In the genomic region with DNA sequence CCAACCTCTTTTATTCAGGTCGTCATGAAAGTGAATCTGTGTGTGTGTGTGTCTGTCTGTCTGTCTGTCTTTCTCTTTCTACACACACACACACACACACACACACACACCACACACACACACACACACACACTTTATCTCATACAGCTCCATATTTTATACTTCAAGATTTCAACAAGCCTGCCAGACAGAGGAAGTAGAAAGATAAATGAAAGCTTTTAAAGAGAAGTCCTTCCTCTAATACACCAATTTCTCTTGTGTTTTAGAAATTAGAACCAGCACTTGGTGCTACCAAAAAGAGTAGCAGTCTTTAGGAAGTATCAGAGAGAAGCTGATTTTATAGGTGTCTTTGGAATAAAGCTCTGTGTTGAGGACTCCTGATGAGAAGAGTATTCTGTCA, we compare ENCODE assay signal across 17 mouse cellular contexts. TPM values are rescaled to one million over a fixed set of nuclear protein-coding genes. Genes with fewer than 3 reads are reported as not detected.
DNase-seq lines count a peak whose midpoint lies in the region; ATAC-seq lines count a peak whose summit lies in the region.
"Had no signal": no experiment of that assay in that cellular context is flagged by ENCODE, and none has a peak within 500 bp of the region (broad histone marks: within the 10 kb centered on the region; RNA-seq: fewer than 3 reads in every experiment).

No protein-coding gene starts in this region.

- no peak for DNase-seq in heart, adult 11 months
- no peak for DNase-seq in limb, embryonic 10.5 days (ENCODE audit: low spot score)
- peak; percentile 59 for DNase-seq in MEL-GATA-1-ER (ENCODE audit: extremely low read depth, low read depth)
- DNase-seq in ovary, adult 18-20 months (ENCODE audit: low spot score), result no peak
- no peak for DNase-seq in neural tube, embryonic 10.5 days (ENCODE audit: extremely low spot score, low spot score)
- DNase-seq: cerebellum, postnatal 10 days; gastrocnemius, postnatal 10 days; kidney, adult 11 months; kidney, postnatal 10 days; midbrain, embryonic 14.5 days; right cerebral cortex, postnatal 14 days; thymus, adult 18-20 months had no signal

- H3K9ac ChIP-seq in heart, embryonic 11.5 days (ENCODE audit: low read depth, low read length), result no peak overlapping the region
- H3K9ac ChIP-seq in limb, embryonic 13.5 days, result no peak overlapping the region
- H3K9ac ChIP-seq in liver, embryonic 15.5 days, result no peak overlapping the region
- H3K9ac ChIP-seq: hindbrain, embryonic 13.5 days had no signal

- H3K4me2 ChIP-seq in heart, embryonic 11.5 days, result peak overlapping the region; percentile 47
- no peak overlapping the region for H3K4me2 ChIP-seq in limb, embryonic 13.5 days (replicated peaks)
- H3K4me2 ChIP-seq in liver, embryonic 15.5 days, result peak overlapping the region; percentile 39
- H3K4me2 ChIP-seq: hindbrain, embryonic 13.5 days had no signal

- no peaks in the 10 kb centered on the region for H3K36me3 ChIP-seq in heart, embryonic 11.5 days (ENCODE audit: control insufficient read depth, insufficient read depth, low read length)
- 0 out of 2 replicates have a peak, but pooled peaks cover 2% of the 10 kb centered on the region for H3K36me3 ChIP-seq in limb, embryonic 13.5 days
- no peaks in the 10 kb centered on the region for H3K36me3 ChIP-seq in limb, embryonic 10.5 days
- no peaks in the 10 kb centered on the region for H3K36me3 ChIP-seq in liver, embryonic 15.5 days (replicated peaks)
- H3K36me3 ChIP-seq: hindbrain, embryonic 13.5 days had no signal

- no peaks in the 10 kb centered on the region for H3K27me3 ChIP-seq in heart, embryonic 11.5 days (ENCODE audit: control insufficient read depth, insufficient read depth, low read length)
- H3K27me3 ChIP-seq in limb, embryonic 13.5 days, result no peaks in the 10 kb centered on the region
- H3K27me3 ChIP-seq in limb, embryonic 10.5 days (ENCODE audit: low read depth, poor library complexity, severe bottlenecking), result no peaks in the 10 kb centered on the region
- no peaks in the 10 kb centered on the region for H3K27me3 ChIP-seq in liver, embryonic 15.5 days
- H3K27me3 ChIP-seq: hindbrain, embryonic 13.5 days had no signal

- 0 out of 2 replicates have a peak overlapping the region, but pooled peaks have one; percentile 32 for H3K27ac ChIP-seq in heart, embryonic 11.5 days (ENCODE audit: low read depth, low read length)
- H3K27ac ChIP-seq in limb, embryonic 13.5 days, result peak overlapping the region; percentile 45; the same call in 1 of the 2 replicates
- H3K27ac ChIP-seq in limb, embryonic 10.5 days, result no peak overlapping the region
- peak overlapping the region; percentile 71 for H3K27ac ChIP-seq in liver, embryonic 15.5 days (replicated peaks)
- H3K27ac ChIP-seq: hindbrain, embryonic 13.5 days; macrophage had no signal

- no peak for ATAC-seq in heart, embryonic 11.5 days (replicated peaks; ENCODE audit: insufficient number of reproducible peaks, low FRiP score, low TSS enrichment)
- ATAC-seq in limb, embryonic 13.5 days (ENCODE audit: low FRiP score, low read depth), result no peak
- ATAC-seq in liver, embryonic 15.5 days (ENCODE audit: insufficient read depth), result no peak

- WGBS in heart, embryonic 11.5 days (ENCODE audit: insufficient replicate concordance), result 13% methylated on average over 1 of the region's 1 CpGs
- WGBS in limb, embryonic 13.5 days, result 15% methylated on average over 1 of the region's 1 CpGs
- 86% methylated on average over 1 of the region's 1 CpGs for WGBS in limb, embryonic 10.5 days
- 17% methylated on average over 1 of the region's 1 CpGs for WGBS in liver, embryonic 15.5 days (ENCODE audit: insufficient replicate concordance)

- no peaks in the 10 kb centered on the region for H3K9me3 ChIP-seq in heart, embryonic 11.5 days (replicated peaks; ENCODE audit: control insufficient read depth, low read length)
- no peaks in the 10 kb centered on the region for H3K9me3 ChIP-seq in limb, embryonic 13.5 days
- no peaks in the 10 kb centered on the region for H3K9me3 ChIP-seq in limb, embryonic 10.5 days (replicated peaks)
- no peaks in the 10 kb centered on the region for H3K9me3 ChIP-seq in liver, embryonic 15.5 days (replicated peaks)
- H3K9me3 ChIP-seq: hindbrain, embryonic 13.5 days had no signal

- H3K4me1 ChIP-seq in heart, embryonic 11.5 days (ENCODE audit: control insufficient read depth, insufficient read depth, low read length), result peaks cover 33% of the 10 kb centered on the region
- peaks cover 53% of the 10 kb centered on the region for H3K4me1 ChIP-seq in limb, embryonic 13.5 days
- H3K4me1 ChIP-seq in limb, embryonic 10.5 days, result no peaks in the 10 kb centered on the region
- H3K4me1 ChIP-seq in liver, embryonic 15.5 days (replicated peaks), result peaks cover 59% of the 10 kb centered on the region

- no peak overlapping the region for H3K4me3 ChIP-seq in heart, embryonic 11.5 days (ENCODE audit: low read depth, low read length)
- H3K4me3 ChIP-seq in limb, embryonic 13.5 days, result no peak overlapping the region
- no peak overlapping the region for H3K4me3 ChIP-seq in limb, embryonic 10.5 days
- H3K4me3 ChIP-seq in liver, embryonic 15.5 days (replicated peaks), result no peak overlapping the region
- H3K4me3 ChIP-seq: hindbrain, embryonic 13.5 days had no signal

RNA-seq across cellular contexts. Expression of gene Vcl, which starts 9.7 kb away (rescaled TPM):
- polyA plus RNA-seq in heart, embryonic 11.5 days (2014; fragmentation: Nextera tagmentation; extraction: Ambion mirVana), result 78.8 and 101 TPM in 2 replicates
- polyA plus RNA-seq in limb, embryonic 13.5 days (2015; fragmentation: Nextera tagmentation; extraction: Ambion mirVana), result 47.7 and 58.8 TPM in 2 replicates
- 38.2 and 42.4 TPM in 2 replicates for polyA plus RNA-seq in limb, embryonic 10.5 days (2016; fragmentation: Nextera tagmentation; extraction: Ambion mirVana)
- 17.0 and 18.0 TPM in 2 replicates for polyA plus RNA-seq in liver, embryonic 15.5 days (2015; fragmentation: Nextera tagmentation; extraction: Ambion mirVana)
